Mouse (Mus musculus) lung, postnatal 0 days (tissue): ENCODE measurements around the gene Mospd2.

Experiments used
- CTCF ChIP-seq: IDR thresholded peaks from 2 replicates; pipeline ENCODE4 v1.5.1; 2016; ENCODE audit warnings: antibody characterized with exemption, mild to moderate bottlenecking
- EP300 ChIP-seq: IDR thresholded peaks from 2 replicates; pipeline ENCODE4 v1.6.1; 2016; ENCODE audit warnings: antibody characterized with exemption, mild to moderate bottlenecking, control low read depth

DNA sequence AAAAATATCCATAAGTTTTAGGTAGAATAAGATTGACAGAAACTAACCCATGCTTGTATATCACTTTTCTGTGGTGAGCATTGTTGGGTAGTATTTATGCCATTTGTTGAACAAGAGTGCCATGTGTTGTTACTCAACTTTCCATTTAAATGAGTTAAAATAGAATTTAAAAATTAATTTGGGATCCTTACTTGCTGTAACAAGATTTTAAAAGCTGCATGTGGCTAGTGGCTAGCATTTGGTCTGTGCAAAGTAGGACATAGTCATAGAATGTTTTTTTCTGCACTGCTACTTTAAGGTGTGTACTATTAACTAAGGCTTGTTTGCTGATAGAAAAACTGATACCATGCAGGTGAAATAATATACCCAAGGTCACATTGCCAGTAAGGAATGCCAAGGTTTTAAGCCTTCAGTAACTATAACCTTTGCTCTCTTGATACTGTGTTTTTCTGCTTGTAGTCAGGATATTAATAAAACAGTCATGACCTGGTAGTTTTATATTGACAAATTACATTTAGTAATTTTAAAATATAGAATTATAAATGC, 24.7 kb upstream of the Mospd2 start, which contains the start of gene Gm17604:
- TF ChIP-seq CTCF (no peak), EP300 (no peak)
